Mouse (Mus musculus) MEL (cell line): ENCODE data around the gene Tunar.

ENCODE experiments used
- CHD2 ChIP-seq: IDR thresholded peaks from 2 replicates; pipeline ENCODE4 v1.6.1; 2011; ENCODE audit warnings: low read length, improper control_type of control experiment
- CTCF ChIP-seq, 3 experiments: IDR thresholded peaks in 2 of 3; conservative IDR thresholded peaks in 1 of 3; 2 replicates each; pipeline ENCODE4 v1.5.1; 2011 to 2012; ENCODE audit warnings: low read length in 3 of 3, low read depth in 2 of 3, mild to moderate bottlenecking in 2 of 3, improper control_type of control experiment in 1 of 3, inconsistent platforms in 1 of 3, mixed read lengths in 1 of 3, moderate library complexity in 1 of 3; ENCODE audit not compliant: control insufficient read depth in 1 of 3, insufficient read depth in 1 of 3, poor library complexity in 1 of 3, severe bottlenecking in 1 of 3
- EP300 ChIP-seq, 2 experiments: IDR thresholded peaks; 2 replicates each; pipeline ENCODE4 v1.6.1; 2011; ENCODE audit warnings: improper control_type of control experiment in 2 of 2, low read length in 2 of 2, low read depth in 1 of 2, mild to moderate bottlenecking in 1 of 2
- GATA1 ChIP-seq: IDR thresholded peaks from 2 replicates; pipeline ENCODE4 v1.6.1; 2011; ENCODE audit warnings: low read depth, low read length, improper control_type of control experiment
- MYC ChIP-seq: IDR thresholded peaks from 2 replicates; pipeline ENCODE4 v1.6.1; 2011; ENCODE audit warnings: low read depth, mild to moderate bottlenecking, low read length, improper control_type of control experiment, moderate library complexity
- NRF1 ChIP-seq: IDR thresholded peaks from 2 replicates; pipeline ENCODE4 v1.6.1; 2014; ENCODE audit warnings: low read depth, mild to moderate bottlenecking, inconsistent platforms, low read length, improper control_type of control experiment, moderate library complexity; ENCODE audit not compliant: poor library complexity, insufficient read depth, severe bottlenecking
- POLR2A ChIP-seq, 2 experiments: IDR thresholded peaks; 2 replicates each; pipeline ENCODE4 v1.6.1; 2011 to 2012; ENCODE audit warnings: low read length in 2 of 2, mild to moderate bottlenecking in 2 of 2, control low read depth in 1 of 2, improper control_type of control experiment in 1 of 2, low read depth in 1 of 2, moderate library complexity in 1 of 2; ENCODE audit not compliant: control insufficient read depth in 1 of 2, insufficient read depth in 1 of 2, poor library complexity in 1 of 2
- TCF12 ChIP-seq: IDR thresholded peaks from 2 replicates; pipeline ENCODE4 v1.6.1; 2014; ENCODE audit warnings: low read depth, mild to moderate bottlenecking, inconsistent platforms, low read length, improper control_type of control experiment, moderate library complexity
- ZNF384 ChIP-seq: IDR thresholded peaks from 2 replicates; pipeline ENCODE4 v1.6.1; 2012; ENCODE audit warnings: low read depth, mild to moderate bottlenecking, inconsistent platforms, low read length, improper control_type of control experiment

GRCm38 (mm10) chr12:105337290-105338005 lies 3.8 kb downstream of the Tunar start:
- no peak for TF ChIP-seq GATA1
- no peak for TF ChIP-seq CHD2
- TF ChIP-seq MYC, result no peak
- no peak for TF ChIP-seq NRF1
- no peak for TF ChIP-seq ZNF384
- TF ChIP-seq CTCF (IDR thresholded peaks at IDR 0.05 in 2 of 3, conservative IDR thresholded peaks at IDR 0.05 in 1 of 3; ENCODE audit: control insufficient read depth in 1 of 3, insufficient read depth in 1 of 3, low read depth in 2 of 3, low read length in 3 of 3, poor library complexity in 1 of 3, severe bottlenecking in 1 of 3), result no peak
- TF ChIP-seq EP300 (IDR thresholded peaks at IDR 0.05; ENCODE audit: low read depth in 1 of 2, low read length in 2 of 2), result no peak
- no peak for TF ChIP-seq TCF12
- no peak for TF ChIP-seq POLR2A (IDR thresholded peaks at IDR 0.05; ENCODE audit: control insufficient read depth in 1 of 2, insufficient read depth in 1 of 2, low read depth in 1 of 2, low read length in 2 of 2, poor library complexity in 1 of 2)
